Mouse (Mus musculus): ENCODE data around the gene S100a5. TPM values are rescaled to one million over a fixed set of nuclear protein-coding genes. Genes with fewer than 3 reads are reported as not detected.

S100a5 gene
- polyA plus RNA-seq, 1 experiment from 2014 or later: not detected

DNA sequence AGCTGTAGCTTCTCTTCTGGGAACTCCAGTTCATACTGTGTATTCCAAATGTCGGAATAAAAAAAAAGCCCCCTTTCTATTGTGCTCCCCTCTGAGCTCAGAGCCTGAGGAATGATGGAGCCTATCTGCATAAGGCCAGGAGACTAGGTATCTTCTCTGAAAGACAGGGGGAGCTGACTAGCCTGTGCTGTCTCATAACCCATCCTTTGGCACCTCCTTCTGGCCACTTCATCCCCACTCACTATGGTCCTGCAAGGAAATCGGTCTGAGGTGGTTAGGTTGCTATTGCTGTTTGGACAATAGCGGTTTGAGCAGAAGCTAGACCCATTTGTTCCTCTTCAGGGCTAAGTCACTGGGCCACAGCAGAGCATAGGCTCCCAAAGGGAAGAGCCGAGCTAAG is 19.5 kb downstream of the S100a5 start:
- no peaks in the 10 kb centered on the region for H3K36me3 ChIP-seq
- DNase-seq (no peak), ATAC-seq (ENCODE audit: low read depth) (no peak)
- no peak overlapping the region for H3K9ac ChIP-seq
- H3K9me3 ChIP-seq (replicated peaks): no peaks in the 10 kb centered on the region
- no peaks in the 10 kb centered on the region for H3K27me3 ChIP-seq
- no peak overlapping the region for H3K27ac ChIP-seq
- H3K4me2 ChIP-seq: no peak overlapping the region
- 48% methylated on average over 4 of the region's 4 CpGs for WGBS (ENCODE audit: insufficient replicate concordance)
- no peaks in the 10 kb centered on the region for H3K4me1 ChIP-seq (replicated peaks)
- no peak overlapping the region for H3K4me3 ChIP-seq (replicated peaks)

DNA sequence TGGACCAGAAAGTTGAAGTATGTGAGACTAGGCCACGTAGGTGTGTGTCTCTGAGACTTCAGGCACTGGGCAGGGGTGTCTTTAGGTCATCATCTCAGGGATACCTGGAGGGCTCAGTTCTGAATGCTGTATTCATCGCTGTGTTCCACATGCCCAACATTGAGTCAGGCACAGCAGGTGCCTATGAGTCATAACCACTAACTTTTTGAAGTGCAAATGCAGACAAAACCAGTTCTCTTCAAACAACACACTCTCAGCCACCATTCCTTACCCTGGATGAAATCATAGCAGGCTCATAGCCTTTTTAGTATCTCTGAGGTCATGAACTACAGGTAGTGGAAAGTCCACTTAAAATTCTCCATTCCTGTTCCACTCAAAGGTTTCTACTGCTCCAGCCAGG is 21.0 kb downstream of the S100a5 start:
- Histone ChIP-seq H3K4me2 (no peak overlapping the region), H3K9me3 (replicated peaks) (no peaks in the 10 kb centered on the region), H3K27ac (no peak overlapping the region), H3K9ac (no peak overlapping the region), H3K36me3 (no peaks in the 10 kb centered on the region), H3K4me1 (replicated peaks) (no peaks in the 10 kb centered on the region), H3K27me3 (no peaks in the 10 kb centered on the region), H3K4me3 (replicated peaks) (no peak overlapping the region)
- DNase-seq (no peak), ATAC-seq (ENCODE audit: low read depth) (no peak)
- WGBS (ENCODE audit: insufficient replicate concordance): 59% methylated on average over 2 of the region's 2 CpGs

DNA sequence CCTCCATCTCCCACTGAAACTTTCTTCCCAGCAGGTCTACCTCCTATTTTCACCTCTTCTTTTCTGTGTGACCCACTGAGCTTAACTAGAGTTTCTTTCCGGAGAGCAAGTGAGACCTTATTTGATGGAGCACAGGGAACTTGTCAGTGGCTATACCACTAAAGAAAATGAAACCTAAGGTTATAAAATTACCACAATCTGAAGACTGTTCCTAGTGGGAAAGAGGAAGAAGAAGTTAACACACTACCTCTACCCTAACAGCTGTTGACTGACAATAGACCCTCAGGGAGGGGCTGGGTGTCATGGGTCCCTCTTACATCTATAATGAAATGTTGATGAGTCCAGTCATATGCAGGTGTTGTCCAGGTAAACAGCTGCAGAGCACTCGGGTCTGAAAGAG is 23.7 kb downstream of the S100a5 start:
- DNase-seq: no peak
- Histone ChIP-seq H3K4me2 (no peak overlapping the region), H3K36me3 (no peaks in the 10 kb centered on the region), H3K9ac (no peak overlapping the region), H3K4me1 (replicated peaks) (no peaks in the 10 kb centered on the region), H3K4me3 (replicated peaks) (no peak overlapping the region), H3K27ac (no peak overlapping the region), H3K9me3 (replicated peaks) (no peaks in the 10 kb centered on the region), H3K27me3 (no peaks in the 10 kb centered on the region)
- no peak for ATAC-seq (ENCODE audit: low read depth)
- WGBS (ENCODE audit: insufficient replicate concordance): 42% methylated on average over 2 of the region's 2 CpGs

DNA sequence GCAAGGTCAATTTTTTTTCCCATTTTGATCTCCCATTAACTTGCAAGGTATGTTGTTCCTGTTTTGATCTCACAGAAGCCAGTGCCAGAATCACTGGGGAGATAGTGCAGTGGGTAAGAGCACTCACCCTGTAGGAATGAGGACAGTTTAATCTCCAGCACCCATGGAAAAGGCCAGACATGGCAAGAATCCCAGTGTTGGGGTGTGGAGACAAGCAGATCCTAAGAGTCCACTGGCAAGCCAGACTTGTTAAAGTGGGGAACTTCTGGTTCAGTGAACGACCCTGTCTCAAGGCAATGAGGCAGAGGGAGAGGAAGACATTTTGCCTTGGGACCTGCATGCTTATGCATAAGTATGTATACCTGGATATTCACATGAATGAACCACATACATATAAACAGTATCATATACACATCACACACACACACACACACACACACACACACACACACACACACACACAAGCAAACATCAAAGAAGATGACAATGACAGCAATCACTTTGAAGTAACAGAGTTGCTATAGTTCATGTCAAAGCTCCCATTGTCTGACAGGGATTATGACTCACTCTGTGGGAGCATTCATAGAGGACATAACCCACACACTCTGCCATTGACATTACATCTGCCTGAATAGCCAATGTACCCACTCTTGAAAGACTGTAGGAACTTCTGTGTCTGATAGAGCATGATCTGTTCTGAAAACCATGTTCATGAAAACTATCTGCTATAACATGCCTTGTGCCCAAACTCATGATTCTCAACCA is 30.4 kb downstream of the S100a5 start:
- Histone ChIP-seq H3K4me3 (replicated peaks) (no peak overlapping the region), H3K36me3 (no peaks in the 10 kb centered on the region), H3K27ac (no peak overlapping the region), H3K9me3 (replicated peaks) (no peaks in the 10 kb centered on the region), H3K27me3 (no peaks in the 10 kb centered on the region), H3K4me1 (replicated peaks) (no peaks in the 10 kb centered on the region), H3K9ac (no peak overlapping the region), H3K4me2 (no peak overlapping the region)
- ATAC-seq (ENCODE audit: low read depth) (no peak), DNase-seq (no peak)
- whole genome bisulfite sequencing (ENCODE audit: insufficient replicate concordance): 33% methylated on average over 1 of the region's 1 CpGs

DNA sequence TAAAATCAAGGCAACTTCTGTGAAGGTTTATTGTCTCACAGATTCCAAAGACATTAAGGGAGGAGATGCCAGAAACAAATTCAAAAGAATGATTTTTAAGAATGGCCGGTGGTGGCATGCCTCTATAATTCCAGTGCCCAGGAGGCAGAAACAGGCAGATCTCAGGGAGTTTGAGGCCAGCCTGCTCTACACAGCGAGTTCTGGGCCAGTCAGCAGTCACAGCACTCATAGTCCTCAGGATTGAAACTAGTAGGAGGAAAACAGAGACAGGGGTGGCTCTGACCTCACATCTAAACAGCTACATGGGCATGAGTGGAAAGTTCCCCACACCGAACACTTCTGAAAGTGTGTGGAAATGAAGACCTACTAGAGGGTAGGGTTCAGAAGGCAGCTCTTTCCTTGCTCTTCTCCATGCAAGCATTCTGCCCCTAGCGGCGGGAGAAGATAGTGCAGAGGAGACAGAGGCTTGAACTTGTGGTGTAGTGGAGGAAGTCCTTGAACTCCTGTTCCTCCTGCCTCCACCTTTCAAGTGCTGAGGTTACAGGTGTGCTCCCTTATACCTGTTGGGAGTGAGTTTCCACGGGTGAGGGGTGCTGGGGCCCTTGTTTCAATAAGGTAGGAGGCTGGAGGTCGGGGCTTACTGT is 31.3 kb downstream of the S100a5 start:
- no peak for DNase-seq
- no peak overlapping the region for H3K27ac ChIP-seq
- no peak for ATAC-seq (ENCODE audit: low read depth)

DNA sequence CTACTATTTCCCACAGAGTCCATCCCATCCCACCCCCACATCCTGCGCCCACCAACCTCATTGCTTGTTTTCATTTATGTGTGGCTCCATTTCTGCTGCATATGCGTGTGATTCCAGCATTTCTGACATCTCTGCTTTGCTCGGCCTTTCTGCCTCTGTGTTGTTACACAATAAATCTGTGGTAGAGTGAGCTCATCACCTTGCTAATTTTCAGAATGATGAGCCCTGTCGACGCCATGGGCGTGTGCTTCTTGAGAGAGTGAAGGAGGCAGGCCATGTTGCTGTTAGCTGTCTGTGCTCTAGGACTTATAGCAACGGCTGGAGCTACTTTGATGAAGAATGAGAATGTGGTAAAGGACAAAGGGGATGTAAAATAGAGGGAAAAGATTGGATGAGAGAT is 32.7 kb downstream of the S100a5 start:
- 56% methylated on average over 7 of the region's 7 CpGs for WGBS (ENCODE audit: insufficient replicate concordance)
- H3K4me3 ChIP-seq (replicated peaks): no peak overlapping the region

More for the DNA sequence above, 31.3 kb downstream of the S100a5 start:
- H3K9me3 ChIP-seq (replicated peaks): no peaks in the 10 kb centered on the region
- no peaks in the 10 kb centered on the region for H3K27me3 ChIP-seq
- H3K4me3 ChIP-seq (replicated peaks): no peak overlapping the region
- no peak overlapping the region for H3K4me2 ChIP-seq
- no peaks in the 10 kb centered on the region for H3K4me1 ChIP-seq (replicated peaks)
- WGBS (ENCODE audit: insufficient replicate concordance): 33% methylated on average over 7 of the region's 7 CpGs
- no peaks in the 10 kb centered on the region for H3K36me3 ChIP-seq
- H3K9ac ChIP-seq: no peak overlapping the region

DNA sequence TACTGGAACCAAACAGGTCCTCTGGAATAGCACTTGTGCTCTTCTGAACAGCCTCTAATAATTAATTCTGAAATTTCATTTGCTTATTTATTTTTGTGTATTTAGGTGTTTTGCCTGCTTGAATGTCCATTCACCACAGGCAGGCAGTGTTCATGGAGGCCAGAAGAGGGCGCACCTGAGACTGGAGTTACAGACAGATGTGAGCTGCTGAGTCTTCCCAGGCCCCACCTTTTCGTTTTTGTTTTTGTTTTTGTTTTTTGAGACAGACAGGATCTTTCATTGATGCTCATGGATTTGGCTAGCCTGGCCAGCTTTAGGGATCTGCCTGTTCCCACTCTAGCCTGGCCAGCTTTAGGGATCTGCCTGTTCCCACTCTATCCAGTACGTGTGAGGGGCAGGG is 35.9 kb downstream of the S100a5 start:
- Histone ChIP-seq H3K9ac (no peak overlapping the region), H3K9me3 (replicated peaks) (no peaks in the 10 kb centered on the region), H3K4me2 (no peak overlapping the region), H3K27ac (no peak overlapping the region), H3K4me3 (replicated peaks) (no peak overlapping the region), H3K36me3 (no peaks in the 10 kb centered on the region), H3K4me1 (replicated peaks) (no peaks in the 10 kb centered on the region), H3K27me3 (no peaks in the 10 kb centered on the region)
- DNase-seq (no peak), ATAC-seq (ENCODE audit: low read depth) (no peak)
- 32% methylated on average over 3 of the region's 3 CpGs for WGBS (ENCODE audit: insufficient replicate concordance)

More for the DNA sequence above, 32.7 kb downstream of the S100a5 start:
- H3K27ac ChIP-seq: no peak overlapping the region
- no peaks in the 10 kb centered on the region for H3K27me3 ChIP-seq
- no peak for DNase-seq
- H3K4me2 ChIP-seq: no peak overlapping the region
- H3K36me3 ChIP-seq: no peaks in the 10 kb centered on the region
- H3K9ac ChIP-seq: no peak overlapping the region
- H3K4me1 ChIP-seq (replicated peaks): no peaks in the 10 kb centered on the region
- no peak for ATAC-seq (ENCODE audit: low read depth)
- H3K9me3 ChIP-seq (replicated peaks): no peaks in the 10 kb centered on the region

DNA sequence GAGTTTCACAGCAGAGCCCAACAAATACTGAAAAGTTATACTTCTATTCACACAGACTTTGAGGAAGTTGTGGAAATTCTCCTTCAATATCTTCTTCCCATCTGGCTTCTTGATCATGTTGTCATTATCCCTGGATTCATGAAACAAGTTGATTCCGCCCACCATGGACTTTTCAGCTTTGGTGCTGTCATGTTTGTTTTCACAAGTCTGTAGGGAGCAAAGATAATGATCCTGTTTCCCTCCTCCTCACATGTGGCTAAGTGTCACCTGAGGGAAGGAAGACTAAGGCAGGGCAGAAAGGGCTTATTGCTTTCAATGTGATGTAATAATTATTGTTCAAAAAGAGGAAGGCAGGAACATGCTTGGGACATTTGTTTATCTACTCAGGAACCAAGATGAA is 39.0 kb downstream of the S100a5 start:
- whole genome bisulfite sequencing (ENCODE audit: insufficient replicate concordance): 43% methylated on average over 1 of the region's 1 CpGs
- H3K27ac ChIP-seq: no peak overlapping the region
- H3K4me2 ChIP-seq: no peak overlapping the region
- no peak overlapping the region for H3K4me3 ChIP-seq (replicated peaks)
- no peak for ATAC-seq (ENCODE audit: low read depth)
- no peaks in the 10 kb centered on the region for H3K36me3 ChIP-seq
- no peaks in the 10 kb centered on the region for H3K4me1 ChIP-seq (replicated peaks)
- no peaks in the 10 kb centered on the region for H3K9me3 ChIP-seq (replicated peaks)
- H3K9ac ChIP-seq: no peak overlapping the region
- DNase-seq: no peak
- H3K27me3 ChIP-seq: no peaks in the 10 kb centered on the region

DNA sequence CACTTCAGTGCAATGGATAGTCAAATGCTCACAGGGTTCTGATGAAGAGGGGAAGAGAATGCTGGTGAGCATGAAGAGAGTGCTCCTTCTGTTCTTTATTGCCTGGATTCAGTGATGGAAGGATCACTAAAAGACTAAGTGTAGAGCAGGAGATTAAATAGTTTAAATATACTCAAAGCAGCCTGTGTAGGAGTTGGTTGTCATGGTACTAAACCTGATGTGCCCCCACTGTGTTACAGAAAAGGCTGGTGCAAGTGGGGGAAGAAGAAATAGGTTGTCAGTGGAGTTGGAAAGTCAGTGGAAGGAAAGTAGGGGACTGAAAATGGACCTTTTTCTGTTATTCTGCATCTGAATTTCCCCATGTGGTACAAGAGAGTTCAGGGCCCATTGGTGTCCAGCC is 40.7 kb downstream of the S100a5 start:
- no peak for ATAC-seq (ENCODE audit: low read depth)

DNA sequence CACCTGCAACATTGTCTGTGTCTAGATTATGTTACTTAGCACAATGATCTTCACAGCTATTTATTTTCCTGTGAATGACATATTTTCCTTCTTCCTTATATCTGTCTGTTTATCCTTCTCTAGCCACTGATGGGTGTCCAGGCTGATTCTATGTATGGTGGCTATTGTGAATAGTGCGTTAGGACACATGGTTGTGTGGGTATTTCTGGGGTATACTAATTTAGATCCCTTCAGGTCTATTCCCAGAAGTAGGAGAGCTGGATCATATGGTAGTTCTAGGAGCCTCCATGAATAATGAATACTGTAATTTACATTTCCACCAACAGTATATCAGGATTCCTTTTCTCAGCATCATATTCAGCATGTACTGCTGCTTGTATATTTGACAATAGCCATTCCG is 41.5 kb downstream of the S100a5 start:
- 67% methylated on average over 2 of the region's 2 CpGs for WGBS (ENCODE audit: insufficient replicate concordance)
- ATAC-seq (ENCODE audit: low read depth) (no peak), DNase-seq (no peak)
- H3K4me1 ChIP-seq (replicated peaks): no peaks in the 10 kb centered on the region
- H3K4me3 ChIP-seq (replicated peaks): no peak overlapping the region
- no peaks in the 10 kb centered on the region for H3K27me3 ChIP-seq
- no peak overlapping the region for H3K4me2 ChIP-seq
- no peak overlapping the region for H3K9ac ChIP-seq
- no peaks in the 10 kb centered on the region for H3K36me3 ChIP-seq
- H3K9me3 ChIP-seq (replicated peaks): no peaks in the 10 kb centered on the region
- H3K27ac ChIP-seq: no peak overlapping the region

More for the DNA sequence above, 40.7 kb downstream of the S100a5 start:
- no peak overlapping the region for H3K4me2 ChIP-seq
- H3K9ac ChIP-seq: no peak overlapping the region
- H3K36me3 ChIP-seq: no peaks in the 10 kb centered on the region
- no peaks in the 10 kb centered on the region for H3K4me1 ChIP-seq (replicated peaks)
- no peaks in the 10 kb centered on the region for H3K27me3 ChIP-seq
- no peak for DNase-seq
- H3K9me3 ChIP-seq (replicated peaks): no peaks in the 10 kb centered on the region
- no peak overlapping the region for H3K27ac ChIP-seq
- no peak overlapping the region for H3K4me3 ChIP-seq (replicated peaks)

DNA sequence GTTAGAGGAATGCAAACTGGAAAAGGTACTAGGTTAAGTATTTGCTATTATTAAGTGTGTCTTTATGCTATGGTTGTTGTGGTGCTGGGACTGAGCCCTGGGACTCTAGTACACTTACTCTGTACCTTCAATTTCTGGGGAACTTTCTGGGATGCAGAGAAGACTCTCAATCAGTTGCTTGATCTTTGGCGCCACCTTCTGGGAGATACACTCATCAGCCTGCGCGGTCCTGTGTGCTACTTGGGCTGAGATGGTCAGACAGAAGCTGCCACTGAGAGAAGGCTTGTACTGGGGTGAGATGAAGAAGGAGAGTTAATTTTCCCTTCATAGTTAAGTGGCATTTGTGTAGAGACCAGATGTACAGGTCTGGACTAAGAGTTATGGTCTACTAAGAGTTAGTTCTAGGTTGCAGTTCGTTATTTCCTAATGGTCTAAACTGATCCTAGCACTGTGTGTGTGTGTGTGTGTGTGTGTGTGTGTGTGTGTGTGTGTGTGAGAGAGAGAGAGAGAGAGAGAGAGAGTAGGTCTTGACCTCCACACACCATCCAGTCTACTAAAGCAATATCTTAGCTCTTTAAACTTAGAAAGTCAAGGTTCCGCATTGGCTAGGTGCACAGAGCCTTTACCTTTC is 44.7 kb downstream of the S100a5 start:
- DNase-seq: peak; percentile 24
- Histone ChIP-seq H3K4me2 (no peak overlapping the region), H3K9ac (no peak overlapping the region), H3K4me3 (replicated peaks) (no peak overlapping the region), H3K27ac (no peak overlapping the region), H3K9me3 (replicated peaks) (no peaks in the 10 kb centered on the region), H3K27me3 (no peaks in the 10 kb centered on the region), H3K36me3 (no peaks in the 10 kb centered on the region), H3K4me1 (replicated peaks) (no peaks in the 10 kb centered on the region)
- no peak for ATAC-seq (ENCODE audit: low read depth)
- WGBS (ENCODE audit: insufficient replicate concordance): 29% methylated on average over 5 of the region's 5 CpGs

DNA sequence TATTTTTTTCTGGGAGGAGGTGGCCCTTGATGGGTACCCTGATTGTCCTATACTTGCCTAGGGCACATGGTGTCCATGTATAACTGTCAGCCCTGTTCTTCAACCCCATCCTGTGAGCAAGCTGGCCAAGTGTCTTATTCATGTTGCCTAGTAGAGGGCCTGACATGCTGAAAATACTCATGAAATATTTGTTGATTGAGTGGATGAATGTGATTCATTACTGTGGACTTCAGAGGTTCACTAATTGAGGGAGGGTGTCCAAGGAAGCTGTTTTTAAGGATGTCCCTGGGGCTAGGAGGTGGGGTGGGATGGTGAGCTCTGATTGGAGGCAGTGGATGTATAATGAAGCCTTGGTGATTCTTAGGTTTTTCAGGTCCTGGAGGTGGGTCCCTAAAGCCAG is 45.4 kb downstream of the S100a5 start, which contains the start of gene S100a7a:
TSS of gene S100a7a (plus strand) at position 301 of the 400 bp plus-strand sequence.
- Histone ChIP-seq H3K36me3 (no peaks in the 10 kb centered on the region), H3K4me1 (replicated peaks) (no peaks in the 10 kb centered on the region), H3K9ac (no peak within 1 kb of the TSS), H3K4me3 (replicated peaks) (no peak within 1 kb of the TSS), H3K4me2 (no peak within 1 kb of the TSS), H3K27me3 (no peaks in the 10 kb centered on the region), H3K9me3 (replicated peaks) (no peaks in the 10 kb centered on the region), H3K27ac (no peak within 1 kb of the TSS)
- no peak for ATAC-seq (ENCODE audit: low read depth)
- DNase-seq: no peak

All from liver, embryonic 13.5 days (tissue).